Mouse (Mus musculus) retina, postnatal 1 day (tissue): ENCODE measurements around the gene Rplp0.

Experiments used
- DNase-seq: peaks from one replicate; pipeline ENCODE4 v3.0.0-alpha.2; 2012

Gene Rplp0

DNA sequence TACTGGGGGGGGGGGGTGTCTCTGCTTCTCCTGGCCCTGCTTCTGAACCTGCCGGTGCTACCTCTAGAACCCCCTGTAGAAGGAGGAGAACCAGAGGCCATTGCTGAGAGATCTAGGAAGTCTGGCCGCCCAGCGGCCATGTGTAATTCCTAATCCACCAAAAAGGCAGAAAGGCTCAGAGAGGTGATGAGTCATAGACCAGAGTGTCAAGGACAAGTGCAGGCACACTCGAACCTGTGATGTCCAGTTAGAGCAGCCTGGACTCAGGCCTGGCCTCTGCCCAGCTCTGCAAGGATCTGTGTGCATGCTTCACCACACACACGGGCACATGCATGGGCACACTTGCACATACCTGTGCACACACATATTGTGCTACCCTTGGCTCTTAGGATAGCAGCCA is 31.1 kb upstream of the Rplp0 start:
- DNase-seq: no peak

DNA sequence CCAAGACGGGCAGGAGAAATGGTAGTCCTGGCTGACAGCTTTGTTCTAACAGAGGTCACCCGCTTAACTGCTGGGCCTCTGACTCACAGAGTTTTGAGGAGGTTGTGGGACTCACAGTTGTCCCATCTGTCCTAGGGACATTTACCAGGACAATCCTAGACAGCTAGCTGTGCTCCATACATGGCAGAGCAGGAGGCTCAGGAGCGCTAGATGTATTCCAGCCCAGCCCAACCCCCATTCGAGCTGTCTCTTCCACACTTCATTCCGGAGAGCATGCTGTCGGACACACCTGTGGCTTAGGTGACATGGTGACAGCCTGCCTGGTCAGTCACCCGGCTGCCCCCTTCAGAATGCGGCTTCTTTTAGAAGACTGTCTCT is 29.9 kb upstream of the Rplp0 start:
- no peak for DNase-seq

DNA sequence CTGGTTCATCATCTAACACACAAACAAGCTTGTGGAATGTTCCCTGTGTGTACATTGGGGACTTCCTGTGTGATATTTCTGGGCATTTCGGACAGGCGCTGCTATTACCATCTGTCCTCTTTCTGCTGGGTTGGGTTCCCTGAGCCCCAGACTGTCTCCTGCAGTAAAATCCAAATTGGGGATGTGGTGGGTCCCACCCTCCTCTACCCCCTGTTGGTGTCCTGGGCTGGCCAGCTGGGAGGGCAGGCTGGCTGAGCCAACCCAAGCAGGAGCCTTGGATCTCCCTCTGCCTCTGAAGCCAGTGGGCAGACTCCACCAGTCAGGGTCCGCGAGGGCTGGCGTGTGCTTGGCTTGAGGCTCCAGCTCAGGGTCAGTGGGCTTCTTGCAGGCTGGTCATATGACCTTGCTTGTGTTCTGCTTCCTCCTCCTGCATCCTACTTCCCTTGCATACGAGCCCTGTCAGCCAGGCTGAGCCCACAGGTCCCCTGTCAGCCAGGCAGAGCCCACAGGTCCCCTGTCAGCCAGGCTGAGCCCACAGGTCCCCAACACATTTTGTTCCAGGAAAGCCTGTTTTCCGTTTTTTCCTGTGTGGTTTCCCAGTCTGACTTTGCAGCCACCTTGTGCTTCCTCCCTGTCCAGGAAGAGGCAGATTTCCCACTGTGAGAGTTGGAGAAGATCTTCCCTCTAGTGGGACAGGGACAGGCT is 29.4 kb upstream of the Rplp0 start:
- DNase-seq: no peak

DNA sequence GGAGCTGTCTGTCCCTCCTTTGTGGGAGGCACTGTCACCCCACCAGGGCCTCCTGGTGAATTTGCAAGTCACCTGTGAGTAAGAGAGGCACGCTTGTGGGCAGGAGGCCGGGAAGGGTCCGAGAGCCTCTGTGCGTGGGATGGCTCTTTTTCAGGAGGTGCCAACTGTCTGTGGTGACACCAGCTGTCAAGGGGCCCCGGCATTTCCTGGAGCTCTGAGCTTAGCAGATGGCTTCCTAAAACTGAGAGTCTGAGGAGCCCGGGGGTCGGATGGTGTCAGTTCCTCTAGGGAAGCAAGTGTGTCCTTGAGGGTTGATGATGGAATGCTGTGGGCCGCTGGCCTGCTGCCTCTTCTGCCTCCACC is 28.8 kb upstream of the Rplp0 start:
- DNase-seq: no peak

DNA sequence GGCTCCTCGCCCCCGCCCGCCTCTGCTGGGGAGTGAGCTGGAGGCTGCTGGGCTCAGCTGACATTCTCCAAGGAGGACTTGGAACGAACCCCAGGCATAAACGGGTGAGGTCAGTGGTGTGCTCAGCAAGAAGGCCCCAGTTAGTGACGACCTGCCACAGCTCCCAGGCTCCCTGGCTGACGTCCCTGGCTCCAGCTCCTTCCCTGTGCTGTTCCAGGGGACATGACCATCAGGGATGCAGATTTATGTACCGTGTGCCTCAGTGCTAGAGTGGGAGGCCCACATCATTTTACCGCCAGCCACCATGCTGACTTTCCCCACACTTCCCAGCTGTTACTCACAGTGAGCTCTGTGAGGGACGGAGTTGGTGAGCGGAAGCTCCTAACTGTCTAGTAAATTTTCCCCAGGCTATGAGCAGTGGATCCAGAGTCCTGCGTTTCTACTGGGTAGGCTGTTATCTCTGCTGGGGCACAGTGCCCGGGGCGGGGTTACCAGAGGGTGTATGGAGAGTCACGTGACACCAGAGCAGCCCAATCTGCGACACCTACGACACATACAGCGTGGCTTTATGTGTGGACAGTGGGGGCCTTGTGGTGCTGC is 27.5 kb upstream of the Rplp0 start:
- no peak for DNase-seq

DNA sequence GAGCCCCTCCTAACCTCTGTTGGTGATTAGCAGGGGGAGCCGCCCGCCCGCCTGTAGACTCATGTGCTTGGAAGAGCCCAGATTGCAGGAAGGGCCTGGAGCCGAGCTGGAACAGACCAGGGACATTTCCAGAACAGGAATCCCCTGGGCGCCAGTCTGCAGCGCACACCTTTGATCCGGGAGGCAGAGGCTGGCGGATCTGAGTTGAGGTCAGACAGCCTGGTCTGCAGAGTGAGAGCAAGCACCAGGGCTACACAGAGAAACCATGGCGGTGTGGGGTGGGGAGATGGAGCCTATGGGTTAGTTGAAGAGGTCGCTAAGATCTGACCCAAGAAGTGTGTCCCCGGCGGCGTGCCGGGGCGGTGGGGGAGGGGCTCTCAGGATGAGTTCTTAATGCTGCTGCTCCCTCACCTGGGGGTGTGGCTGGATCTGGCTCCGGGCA is 25.0 kb upstream of the Rplp0 start:
- no peak for DNase-seq

DNA sequence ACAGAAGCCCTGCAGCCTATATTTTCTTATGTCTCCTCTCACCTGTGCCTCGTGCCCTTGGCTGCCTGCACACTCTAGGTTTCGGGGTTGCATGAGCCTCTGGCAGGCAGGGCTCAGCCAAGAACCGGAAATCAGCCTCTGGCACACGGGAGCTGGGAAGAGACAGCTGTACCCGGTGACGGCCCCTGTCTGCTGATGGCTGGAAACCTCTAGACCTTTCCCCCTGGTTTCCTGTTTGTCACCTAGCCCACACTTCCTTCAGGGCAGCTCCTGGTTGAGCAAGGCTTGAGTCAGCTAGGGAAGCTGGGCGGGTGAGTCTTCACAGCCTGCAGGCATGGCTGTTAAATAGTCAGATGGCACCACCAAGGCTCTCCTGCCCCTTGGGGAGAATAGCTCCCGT is 24.4 kb upstream of the Rplp0 start:
- DNase-seq: no peak

- DNase-seq: no peak
Measured at GRCm38 (mm10) chr5:115535635-115536034, 23.6 kb upstream of the Rplp0 start.

- no peak for DNase-seq
Measured at GRCm38 (mm10) chr5:115538017-115538692, 21.1 kb upstream of the Rplp0 start.

GRCm38 (mm10) chr5:115538693-115539043 is 20.6 kb upstream of the Rplp0 start:
- DNase-seq: peak; percentile 90

GRCm38 (mm10) chr5:115542635-115543384 is 16.5 kb upstream of the Rplp0 start:
- DNase-seq: no peak

DNA sequence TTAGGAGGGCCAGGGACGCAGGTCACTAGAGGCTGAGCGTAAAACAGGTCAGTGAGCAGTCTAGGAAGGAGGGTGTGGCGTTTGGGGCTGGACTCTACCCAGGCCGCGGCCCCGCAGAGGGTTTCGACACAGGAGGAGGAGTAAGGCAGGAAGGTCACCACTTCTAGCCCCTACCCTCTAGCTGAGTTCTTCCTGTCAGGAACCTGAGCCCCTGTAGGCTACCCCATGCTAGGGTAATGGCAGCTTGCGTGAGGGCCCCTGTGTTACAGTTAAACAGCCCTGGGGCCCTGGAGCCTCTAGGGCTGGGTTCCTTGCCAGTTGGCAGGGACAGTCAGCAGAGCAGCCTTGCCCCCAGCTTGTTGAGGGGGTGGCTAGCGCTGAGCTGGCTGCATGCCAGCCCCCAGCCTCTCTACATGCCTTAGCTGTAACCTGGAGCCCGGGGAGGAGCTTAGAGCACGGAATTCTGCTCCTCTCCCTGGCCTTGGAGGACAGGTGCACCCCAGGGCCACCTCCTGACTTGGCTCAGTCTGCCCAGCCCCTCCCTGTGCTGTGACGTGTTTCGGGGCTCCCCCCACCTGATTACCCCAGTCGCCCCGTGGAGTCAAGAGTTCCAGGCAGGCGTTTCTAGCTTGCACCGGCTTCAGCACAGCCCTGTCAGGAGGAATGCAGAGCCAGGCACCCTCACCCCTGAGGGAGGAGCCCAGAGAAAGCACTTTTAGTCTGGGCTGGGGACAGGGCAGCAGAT is 15.6 kb upstream of the Rplp0 start:
- DNase-seq: peak; percentile 58

GRCm38 (mm10) chr5:115544655-115545185 is 14.5 kb upstream of the Rplp0 start:
- DNase-seq: no peak

DNA sequence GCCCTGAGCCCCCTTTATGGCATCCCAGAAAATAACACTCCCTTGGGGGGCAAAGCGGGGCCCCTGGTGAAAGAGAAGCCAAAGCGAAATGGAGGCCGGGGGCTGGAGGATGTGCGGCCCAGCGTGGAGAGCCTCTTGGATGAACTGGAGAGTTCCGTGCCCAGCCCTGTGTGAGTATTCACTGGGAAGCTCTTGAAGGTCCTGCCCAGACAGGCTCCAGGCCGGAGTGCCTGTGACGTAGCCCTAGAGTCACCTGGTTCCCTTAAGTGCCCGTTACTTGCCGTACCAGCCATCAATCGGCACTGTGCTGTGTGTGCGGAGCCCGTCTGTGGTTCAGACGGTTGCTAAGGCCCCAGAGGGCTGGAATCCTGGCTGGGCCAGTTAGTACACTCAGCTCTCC is 13.6 kb upstream of the Rplp0 start:
- DNase-seq: no peak

- DNase-seq: no peak
Measured at GRCm38 (mm10) chr5:115546536-115546935, 12.7 kb upstream of the Rplp0 start.

DNA sequence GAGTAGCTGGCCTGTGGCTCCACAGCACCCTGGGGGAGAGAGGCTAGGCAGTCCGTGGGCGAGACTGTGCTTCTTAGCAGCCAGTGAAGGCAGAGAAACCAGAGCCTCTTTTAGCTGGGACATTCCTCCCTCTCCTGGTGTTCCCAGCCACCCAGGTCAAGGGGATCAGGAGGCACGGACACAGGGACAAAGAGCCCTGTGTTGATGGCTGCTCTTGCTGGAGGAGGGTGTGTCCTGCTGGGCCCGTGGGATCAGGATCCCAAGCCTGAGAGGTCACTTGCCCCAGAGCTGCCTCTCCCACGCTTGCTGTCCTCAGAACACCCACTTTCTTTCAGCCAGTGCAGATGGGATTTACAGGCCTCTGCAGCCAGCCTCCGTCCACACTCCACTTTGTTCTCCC is 12.3 kb upstream of the Rplp0 start:
- no peak for DNase-seq

DNA sequence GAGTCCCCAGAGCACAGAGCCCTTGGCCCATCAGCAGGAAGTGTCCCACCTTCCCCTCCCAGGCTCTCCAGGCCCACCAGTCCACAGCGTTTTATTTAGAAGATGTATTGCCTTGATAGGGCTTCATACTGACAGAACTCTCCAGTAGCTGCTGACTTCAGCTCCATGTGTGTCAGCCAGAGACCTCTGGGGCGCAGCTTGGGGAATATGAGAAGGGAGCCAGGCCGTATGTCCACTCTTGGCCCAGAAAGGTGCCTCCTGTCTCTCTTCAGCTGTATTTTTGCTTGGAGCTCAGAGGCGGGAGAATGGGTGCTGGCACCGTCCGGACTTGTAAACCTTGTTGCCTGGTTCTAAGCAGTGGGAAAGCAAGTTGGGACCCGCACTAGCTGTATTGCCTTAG is 11.8 kb upstream of the Rplp0 start:
- DNase-seq: no peak

DNA sequence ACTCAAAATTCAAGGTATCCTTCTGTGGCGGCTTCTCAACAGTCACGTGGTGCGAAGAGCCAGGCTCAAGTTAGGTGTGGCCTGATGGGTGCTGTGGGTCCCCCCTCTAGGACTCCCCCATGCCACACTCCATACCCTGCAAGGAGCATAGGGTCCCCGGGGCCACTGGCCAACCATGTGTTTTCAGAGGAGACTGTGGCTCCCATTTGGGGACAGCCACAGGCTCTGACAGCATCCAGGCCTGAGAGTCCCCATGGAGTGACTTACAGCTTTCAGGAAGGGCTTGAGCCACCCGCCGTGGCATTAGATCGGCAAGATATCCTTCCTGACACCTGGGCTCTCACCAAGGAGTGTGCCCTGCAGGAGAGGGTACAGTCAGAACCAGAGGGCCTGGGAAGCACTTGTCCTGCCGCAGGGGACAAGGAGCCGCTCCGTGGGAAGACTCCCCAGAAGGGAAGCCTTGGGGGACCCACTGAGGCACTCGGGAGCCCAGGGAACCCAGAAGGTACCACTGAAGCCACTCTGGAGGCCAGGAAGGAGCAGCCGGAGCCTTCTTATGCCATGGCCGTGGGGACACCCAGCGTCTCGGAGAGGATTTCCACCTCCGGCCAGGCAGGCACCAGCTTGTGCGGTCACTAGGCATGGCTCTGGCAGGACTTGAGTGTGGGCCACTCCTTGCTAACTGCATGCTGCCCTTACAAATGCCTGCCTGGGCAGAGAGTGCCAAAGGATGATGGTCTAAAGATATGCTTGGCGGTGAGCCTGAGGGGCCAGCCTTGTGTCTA is 10.6 kb upstream of the Rplp0 start:
- no peak for DNase-seq

GRCm38 (mm10) chr5:115550482-115551005 is 8.7 kb upstream of the Rplp0 start:
- DNase-seq: no peak

GRCm38 (mm10) chr5:115551386-115551785 is 7.9 kb upstream of the Rplp0 start:
- DNase-seq: no peak

GRCm38 (mm10) chr5:115551799-115552198 is 7.5 kb upstream of the Rplp0 start:
- DNase-seq: no peak
